ENCODE assay signal across 7 mouse cellular contexts in genomic region chr8:121590203-121591177, GRCm38 (mm10). TPM values are rescaled to one million over a fixed set of nuclear protein-coding genes. Genes with fewer than 3 reads are reported as not detected.
A peak's percentile ranks its signal among the peaks of the same experiment; 100 is the strongest.
DNase-seq lines count a peak whose midpoint lies in the region; ATAC-seq lines count a peak whose summit lies in the region.

Gene Map1lc3b, plus strand, starts transcription at chr8:121590361.

- peak within 1 kb of the TSS; percentile 8; the same call in 1 of the 2 replicates for H3K27ac ChIP-seq in embryonic facial prominence, embryonic 11.5 days (replicated peaks; ENCODE audit: low read depth, low read length)
- no peak within 1 kb of the TSS for H3K27ac ChIP-seq in limb, embryonic 11.5 days (replicated peaks; ENCODE audit: low read depth, low read length)
- peak within 1 kb of the TSS; percentile 78 for H3K27ac ChIP-seq in midbrain, embryonic 14.5 days (replicated peaks; ENCODE audit: low read depth, low read length)

- peak within 1 kb of the TSS; percentile 84 for H3K9ac ChIP-seq in embryonic facial prominence, embryonic 11.5 days (replicated peaks; ENCODE audit: low read length)
- H3K9ac ChIP-seq in limb, embryonic 11.5 days (ENCODE audit: low read length) = peak within 1 kb of the TSS; percentile 82
- peak within 1 kb of the TSS; percentile 88 for H3K9ac ChIP-seq in midbrain, embryonic 14.5 days (replicated peaks; ENCODE audit: low read length)

- no peaks in the 10 kb centered on the region for H3K27me3 ChIP-seq in embryonic facial prominence, embryonic 11.5 days (ENCODE audit: control insufficient read depth, insufficient read depth, low read length)
- no peaks in the 10 kb centered on the region for H3K27me3 ChIP-seq in limb, embryonic 11.5 days (ENCODE audit: control insufficient read depth, insufficient read depth, low read length)
- no peaks in the 10 kb centered on the region for H3K27me3 ChIP-seq in midbrain, embryonic 14.5 days (ENCODE audit: control insufficient read depth, insufficient read depth, low read length)

- peak; percentile 55 for ATAC-seq in embryonic facial prominence, embryonic 11.5 days (replicated peaks; ENCODE audit: insufficient number of reproducible peaks, low FRiP score, low TSS enrichment, low read depth)
- ATAC-seq in limb, embryonic 11.5 days (ENCODE audit: insufficient number of reproducible peaks, low FRiP score, low TSS enrichment, low read depth) = peak; percentile 82
- peak; percentile 86 for ATAC-seq in midbrain, embryonic 14.5 days (ENCODE audit: low FRiP score, low TSS enrichment)

- H3K36me3 ChIP-seq in embryonic facial prominence, embryonic 11.5 days (replicated peaks; ENCODE audit: control insufficient read depth, insufficient read depth, low read depth, low read length) = peaks cover 3% of the 10 kb centered on the region
- peaks cover 4% of the 10 kb centered on the region; the same call in 1 of the 2 replicates for H3K36me3 ChIP-seq in limb, embryonic 11.5 days (ENCODE audit: control insufficient read depth, insufficient read depth, low read length)
- H3K36me3 ChIP-seq in midbrain, embryonic 14.5 days (ENCODE audit: control insufficient read depth, insufficient read depth, low read length) = peaks cover 20% of the 10 kb centered on the region

- peak; percentile 97 for DNase-seq in adrenal gland, postnatal 14 days
- DNase-seq in embryonic facial prominence, embryonic 11.5 days (ENCODE audit: low spot score) = peak; percentile 97
- peak; percentile 100 for DNase-seq in heart, adult 11 months
- peak; percentile 97 for DNase-seq in kidney, adult 18-20 months
- DNase-seq in limb, embryonic 11.5 days (ENCODE audit: low spot score) = peak; percentile 95
- peak; percentile 99 for DNase-seq in midbrain, embryonic 14.5 days
- peak; percentile 93 to 97 for DNase-seq in spleen, adult 18-20 months

- H3K4me2 ChIP-seq in embryonic facial prominence, embryonic 11.5 days (ENCODE audit: low read depth, low read length) = peak within 1 kb of the TSS; percentile 79
- peak within 1 kb of the TSS; percentile 85 for H3K4me2 ChIP-seq in limb, embryonic 11.5 days (ENCODE audit: low read depth, severe bottlenecking)
- peak within 1 kb of the TSS; percentile 93 for H3K4me2 ChIP-seq in midbrain, embryonic 14.5 days (ENCODE audit: low read length)

- peaks cover 2% of the 10 kb centered on the region for H3K4me1 ChIP-seq in embryonic facial prominence, embryonic 11.5 days (ENCODE audit: control insufficient read depth, insufficient read depth, low read length)
- peaks cover 13% of the 10 kb centered on the region for H3K4me1 ChIP-seq in limb, embryonic 11.5 days (ENCODE audit: control insufficient read depth, insufficient read depth, low read length)
- peaks cover 27% of the 10 kb centered on the region for H3K4me1 ChIP-seq in midbrain, embryonic 14.5 days (ENCODE audit: control insufficient read depth, insufficient read depth, low read length)

- under 1% methylated on average over 93 of the region's 94 CpGs for WGBS in embryonic facial prominence, embryonic 11.5 days
- under 1% methylated on average over 94 of the region's 94 CpGs for WGBS in limb, embryonic 11.5 days
- under 1% methylated on average over 94 of the region's 94 CpGs for WGBS in midbrain, embryonic 14.5 days

- peak within 1 kb of the TSS; percentile 88 for H3K4me3 ChIP-seq in embryonic facial prominence, embryonic 11.5 days (ENCODE audit: low read depth, low read length)
- H3K4me3 ChIP-seq in limb, embryonic 11.5 days (ENCODE audit: low read depth, low read length) = peak within 1 kb of the TSS; percentile 89
- peak within 1 kb of the TSS; percentile 92 for H3K4me3 ChIP-seq in midbrain, embryonic 14.5 days (replicated peaks; ENCODE audit: low read depth, low read length)

- H3K9me3 ChIP-seq in embryonic facial prominence, embryonic 11.5 days (replicated peaks; ENCODE audit: control insufficient read depth, low read length) = no peaks in the 10 kb centered on the region
- H3K9me3 ChIP-seq in limb, embryonic 11.5 days (ENCODE audit: control insufficient read depth, low read length) = no peaks in the 10 kb centered on the region
- no peaks in the 10 kb centered on the region for H3K9me3 ChIP-seq in midbrain, embryonic 14.5 days (ENCODE audit: control insufficient read depth, low read length)

RNA-seq across cellular contexts. Expression of gene Map1lc3b, which starts in this region (rescaled TPM):
- total RNA-seq in adrenal gland, postnatal 14 days (2021) = 137 and 170 TPM in 2 replicates
- polyA plus RNA-seq in embryonic facial prominence, embryonic 11.5 days (2014; fragmentation: Nextera tagmentation; extraction: Ambion mirVana) = 225 and 236 TPM in 2 replicates
- 195 and 217 TPM in 2 replicates for polyA plus RNA-seq in limb, embryonic 11.5 days (2014; fragmentation: Nextera tagmentation; extraction: Ambion mirVana)
- 440 and 461 TPM in 2 replicates for polyA plus RNA-seq in midbrain, embryonic 14.5 days (2014; fragmentation: Nextera tagmentation; extraction: Ambion mirVana)
